Mouse (Mus musculus): Measurements from ENCODE around the gene Usp19. TPM values are rescaled to one million over a fixed set of nuclear protein-coding genes. Genes with fewer than 3 reads are reported as not detected.

The Usp19 gene
- polyA plus RNA-seq, 1 experiment from 2014 or later, result 84.7 TPM

DNA sequence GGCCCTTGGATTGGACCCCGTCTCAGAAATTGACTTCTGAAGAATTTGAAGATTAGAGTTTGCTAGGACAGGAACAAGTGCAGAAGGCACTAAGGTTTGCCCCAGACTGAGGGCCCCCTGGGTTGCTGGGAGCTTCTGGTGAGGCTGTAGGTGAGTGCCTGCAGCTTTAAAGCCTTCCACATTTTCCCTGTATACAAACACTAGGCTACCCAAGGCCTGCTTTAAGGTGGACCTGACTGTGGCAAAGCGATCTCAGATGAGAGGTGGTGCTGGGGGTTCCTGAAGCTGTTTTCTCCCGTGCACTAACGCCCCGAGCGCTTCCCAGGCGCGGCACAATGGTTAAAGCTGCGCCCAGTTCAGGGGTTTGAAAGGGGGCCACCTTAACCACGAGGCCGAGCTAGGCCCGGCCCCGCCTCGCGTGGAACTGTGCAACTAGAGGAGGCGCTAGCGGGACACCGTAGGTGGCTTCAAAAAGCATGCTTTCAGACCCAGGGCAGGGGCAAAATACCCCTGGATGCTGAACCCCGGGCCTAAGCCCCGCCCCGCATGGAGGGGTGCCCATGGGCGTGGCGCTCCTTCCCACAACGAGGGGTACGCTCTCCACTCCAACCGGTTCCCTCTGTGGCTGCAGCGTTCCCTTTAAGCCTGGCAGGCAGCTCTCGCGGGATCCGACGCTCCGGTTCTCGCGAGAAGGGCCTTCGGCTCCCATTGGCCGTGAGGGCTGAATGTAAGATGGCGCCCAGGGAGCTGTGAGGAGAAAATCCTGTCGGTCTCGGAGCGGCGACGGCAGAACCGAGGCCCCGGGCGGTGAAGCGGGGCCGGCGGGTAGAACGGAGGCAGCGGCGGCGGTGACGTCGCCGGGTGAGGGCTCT is 26.2 kb downstream of the Usp19 start, which contains the start of gene Qrich1:
Qrich1 (plus strand) TSS at position 427 of the 872 bp plus-strand sequence.
- Histone ChIP-seq H3K27ac (replicated peaks) (peak within 1 kb of the TSS; percentile 97), H3K9me3 (no peaks in the 10 kb centered on the region), H3K4me3 (peak within 1 kb of the TSS; percentile 79), H3K36me3 (replicated peaks) (peaks cover 67% of the 10 kb centered on the region), H3K27me3 (replicated peaks; ENCODE audit: low read depth, poor library complexity, severe bottlenecking) (no peaks in the 10 kb centered on the region), H3K4me1 (peaks cover 30% of the 10 kb centered on the region)
- DNase-seq (ENCODE audit: low spot score), result peak; percentile 97
- WGBS, result 1% methylated on average over 55 of the region's 55 CpGs

DNA sequence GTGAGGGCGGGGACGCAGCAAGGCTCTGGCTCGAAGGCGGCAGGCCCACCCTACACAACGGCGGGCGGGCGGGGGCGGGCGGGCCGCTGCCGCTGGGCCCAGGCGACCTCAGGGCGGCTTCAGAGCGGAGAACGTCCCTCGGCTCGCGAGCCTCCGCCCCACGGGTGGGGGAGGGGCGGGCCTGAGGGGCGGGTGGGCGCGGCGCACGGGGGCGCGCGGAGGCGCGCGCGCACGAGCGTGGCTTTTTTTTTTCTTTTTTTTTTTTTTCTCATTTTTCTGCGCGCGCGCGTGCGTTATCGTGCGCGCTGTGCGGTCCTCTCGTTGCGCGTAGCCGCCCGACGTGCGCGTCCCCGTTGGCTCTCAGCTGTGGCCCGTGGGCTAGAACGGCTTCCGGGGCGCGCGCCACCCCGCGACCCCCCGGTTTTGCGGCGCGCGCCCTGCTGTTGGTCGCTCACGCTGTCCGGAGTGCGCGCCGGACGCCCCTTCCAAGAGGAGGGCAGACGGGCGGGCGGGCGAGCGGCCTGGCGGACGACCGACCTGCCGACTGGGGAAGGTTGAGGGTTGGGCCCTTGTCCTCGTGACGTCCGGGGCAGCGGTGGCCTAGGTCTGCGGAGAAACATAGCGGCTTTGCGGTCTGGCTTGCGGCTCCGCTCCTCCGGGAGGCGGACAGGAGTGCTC is 27.0 kb downstream of the Usp19 start:
- WGBS, result under 1% methylated on average over 90 of the region's 95 CpGs
- Histone ChIP-seq H3K4me3 (peak overlapping the region; percentile 79), H3K27me3 (replicated peaks; ENCODE audit: low read depth, poor library complexity, severe bottlenecking) (no peaks in the 10 kb centered on the region), H3K36me3 (replicated peaks) (peaks cover 64% of the 10 kb centered on the region), H3K27ac (replicated peaks) (peak overlapping the region; percentile 97), H3K9me3 (no peaks in the 10 kb centered on the region), H3K4me1 (peaks cover 30% of the 10 kb centered on the region)
- peak; percentile 90 for DNase-seq (ENCODE audit: low spot score)

DNA sequence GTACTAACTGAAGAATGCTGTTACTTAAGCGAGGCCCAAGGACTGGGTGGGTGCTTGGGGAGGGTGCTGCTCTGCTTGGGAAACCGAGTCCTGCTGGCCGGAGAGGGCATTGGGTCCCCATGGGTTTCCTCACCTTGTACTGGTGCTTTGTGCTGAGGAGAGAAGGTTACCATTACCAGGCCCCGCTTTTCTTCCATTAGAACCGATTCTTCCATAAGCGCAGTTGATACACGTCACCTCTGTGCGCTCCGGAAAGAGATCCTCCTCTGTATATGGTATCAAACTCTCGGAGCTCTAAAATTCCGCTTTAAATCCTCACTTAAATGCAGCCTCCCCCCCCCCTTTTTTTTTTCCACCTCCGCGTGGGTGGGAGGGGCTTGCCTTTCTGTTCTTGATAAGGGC is 27.5 kb downstream of the Usp19 start:
- peaks cover 30% of the 10 kb centered on the region for H3K4me1 ChIP-seq
- DNase-seq (ENCODE audit: low spot score), result no peak
- peak overlapping the region; percentile 97 for H3K27ac ChIP-seq (replicated peaks)
- peak overlapping the region; percentile 79 for H3K4me3 ChIP-seq
- no peaks in the 10 kb centered on the region for H3K9me3 ChIP-seq
- 0% methylated on average over 13 of the region's 13 CpGs for WGBS
- no peaks in the 10 kb centered on the region for H3K27me3 ChIP-seq (replicated peaks; ENCODE audit: low read depth, poor library complexity, severe bottlenecking)
- peaks cover 62% of the 10 kb centered on the region for H3K36me3 ChIP-seq (replicated peaks)

DNA sequence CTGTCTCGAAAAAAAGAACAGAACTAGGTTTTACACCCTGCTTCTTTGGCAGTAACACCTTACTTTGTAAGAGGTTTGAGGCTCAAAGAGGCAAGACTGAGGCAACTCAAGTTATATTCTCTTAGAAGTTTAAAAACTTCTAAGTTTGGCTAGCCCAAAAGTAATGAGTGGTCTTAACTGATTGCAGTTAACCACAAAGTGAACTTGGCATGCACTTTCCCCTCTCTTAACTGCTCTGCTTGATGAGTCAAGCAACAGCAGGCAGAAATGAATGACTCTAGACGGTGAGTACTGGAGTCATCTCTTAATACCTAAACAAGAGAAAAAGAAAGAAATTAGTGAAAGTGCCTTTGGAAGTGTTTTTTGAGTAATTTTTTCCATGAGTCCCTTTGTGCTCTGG is 31.2 kb downstream of the Usp19 start:
- Histone ChIP-seq H3K9me3 (no peaks in the 10 kb centered on the region), H3K36me3 (replicated peaks) (peaks cover 59% of the 10 kb centered on the region), H3K27me3 (replicated peaks; ENCODE audit: low read depth, poor library complexity, severe bottlenecking) (no peaks in the 10 kb centered on the region), H3K4me1 (peaks cover 20% of the 10 kb centered on the region), H3K4me3 (no peak overlapping the region), H3K27ac (replicated peaks) (no peak overlapping the region)
- DNase-seq (ENCODE audit: low spot score), result no peak
- WGBS, result 89% methylated on average over 2 of the region's 2 CpGs

DNA sequence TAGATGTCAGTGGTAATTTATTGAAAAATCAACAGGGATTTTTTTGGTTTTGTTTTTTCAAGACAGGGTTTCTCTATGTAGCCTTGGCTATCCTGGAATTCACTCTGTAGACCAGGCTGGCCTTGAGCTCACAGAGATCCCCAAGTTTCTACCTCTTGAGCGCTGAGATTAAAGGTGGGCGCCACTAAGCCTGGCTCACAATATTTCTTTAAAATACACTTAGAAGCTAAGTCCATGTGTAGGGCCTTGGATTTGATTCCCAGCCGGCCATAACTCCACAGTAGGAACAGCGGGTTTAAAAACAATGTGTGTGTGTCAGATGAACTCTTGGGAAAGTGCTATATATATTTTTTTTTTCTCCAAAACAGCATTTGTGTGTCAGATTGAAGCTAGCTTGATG is 32.9 kb downstream of the Usp19 start:
- no peak for DNase-seq (ENCODE audit: low spot score)
- Histone ChIP-seq H3K36me3 (replicated peaks) (peaks cover 72% of the 10 kb centered on the region), H3K9me3 (no peaks in the 10 kb centered on the region), H3K27me3 (replicated peaks; ENCODE audit: low read depth, poor library complexity, severe bottlenecking) (no peaks in the 10 kb centered on the region), H3K4me3 (no peak overlapping the region), H3K27ac (replicated peaks) (no peak overlapping the region), H3K4me1 (peaks cover 18% of the 10 kb centered on the region)
- 93% methylated on average over 4 of the region's 4 CpGs for WGBS

DNA sequence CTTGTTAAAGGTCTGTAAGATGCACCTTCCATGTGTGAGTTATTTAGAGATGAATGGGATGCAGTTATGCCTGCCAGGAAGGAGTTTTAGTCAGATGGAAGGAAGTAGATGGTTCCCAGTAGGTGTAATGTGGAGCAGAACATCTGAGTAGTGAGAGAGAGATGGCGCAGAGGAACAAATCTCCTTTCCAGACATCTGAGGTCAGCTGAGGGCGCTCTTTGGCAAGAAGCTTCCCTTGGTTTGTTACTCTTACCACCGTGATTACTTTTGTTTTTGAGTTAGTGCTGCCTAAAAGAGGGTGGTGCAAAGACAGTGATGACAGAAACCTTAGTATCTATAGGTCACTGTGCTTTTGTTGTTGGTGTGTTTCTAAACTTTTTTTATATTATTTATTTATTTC is 35.0 kb downstream of the Usp19 start:
- WGBS, result 86% methylated on average over 3 of the region's 3 CpGs
- no peaks in the 10 kb centered on the region for H3K9me3 ChIP-seq
- no peak overlapping the region for H3K4me3 ChIP-seq
- H3K36me3 ChIP-seq (replicated peaks), result peaks cover 75% of the 10 kb centered on the region
- no peaks in the 10 kb centered on the region for H3K27me3 ChIP-seq (replicated peaks; ENCODE audit: low read depth, poor library complexity, severe bottlenecking)
- no peak overlapping the region for H3K27ac ChIP-seq (replicated peaks)
- no peak for DNase-seq (ENCODE audit: low spot score)
- H3K4me1 ChIP-seq, result no peaks in the 10 kb centered on the region

DNA sequence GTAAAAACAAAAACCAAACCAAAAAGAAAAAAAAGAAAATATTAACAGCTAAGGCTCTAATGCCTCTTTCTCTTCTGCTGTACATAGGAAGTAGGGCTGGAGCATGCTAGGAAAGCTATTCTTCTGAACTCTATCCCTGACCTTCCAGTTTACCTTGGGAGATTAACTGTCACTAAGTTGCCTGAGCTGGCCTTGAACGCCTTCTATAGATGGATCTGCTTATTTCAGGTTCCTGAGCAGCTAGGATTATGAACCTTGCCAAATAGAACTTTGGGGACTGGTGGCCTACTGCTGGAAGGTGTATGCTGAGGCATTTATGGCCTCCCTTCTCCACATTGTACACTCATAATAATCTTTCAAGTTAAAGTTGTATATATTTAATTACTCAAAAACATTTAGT is 40.6 kb downstream of the Usp19 start:
- DNase-seq (ENCODE audit: low spot score), result no peak
- 92% methylated on average over 1 of the region's 1 CpGs for WGBS
- Histone ChIP-seq H3K27me3 (replicated peaks; ENCODE audit: low read depth, poor library complexity, severe bottlenecking) (no peaks in the 10 kb centered on the region), H3K4me3 (no peak overlapping the region), H3K27ac (replicated peaks) (no peak overlapping the region), H3K36me3 (replicated peaks) (peaks cover 89% of the 10 kb centered on the region), H3K9me3 (no peaks in the 10 kb centered on the region), H3K4me1 (no peaks in the 10 kb centered on the region)

DNA sequence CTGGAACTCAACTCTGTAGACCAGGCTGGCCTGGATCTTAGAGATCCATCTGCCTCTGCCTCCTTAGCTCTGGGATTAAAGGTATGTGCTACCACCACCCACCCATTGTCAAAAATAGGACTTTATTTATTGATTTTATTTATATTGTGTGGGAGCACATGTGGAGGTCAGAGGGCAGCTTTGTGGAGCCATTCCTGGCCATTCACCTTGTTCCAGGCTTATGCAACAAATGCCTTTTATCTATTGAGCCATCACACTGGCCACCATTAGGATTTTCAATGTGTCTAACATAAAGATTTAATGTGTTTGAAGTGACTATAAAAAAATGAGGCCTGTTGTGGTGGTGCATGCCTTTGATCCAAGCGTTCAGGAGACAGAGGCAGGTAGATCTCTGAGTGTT is 41.1 kb downstream of the Usp19 start:
- Histone ChIP-seq H3K36me3 (replicated peaks) (peaks cover 94% of the 10 kb centered on the region), H3K4me3 (no peak overlapping the region), H3K4me1 (no peaks in the 10 kb centered on the region), H3K27ac (replicated peaks) (no peak overlapping the region), H3K9me3 (no peaks in the 10 kb centered on the region), H3K27me3 (replicated peaks; ENCODE audit: low read depth, poor library complexity, severe bottlenecking) (no peaks in the 10 kb centered on the region)
- 85% methylated on average over 1 of the region's 1 CpGs for WGBS
- no peak for DNase-seq (ENCODE audit: low spot score)

DNA sequence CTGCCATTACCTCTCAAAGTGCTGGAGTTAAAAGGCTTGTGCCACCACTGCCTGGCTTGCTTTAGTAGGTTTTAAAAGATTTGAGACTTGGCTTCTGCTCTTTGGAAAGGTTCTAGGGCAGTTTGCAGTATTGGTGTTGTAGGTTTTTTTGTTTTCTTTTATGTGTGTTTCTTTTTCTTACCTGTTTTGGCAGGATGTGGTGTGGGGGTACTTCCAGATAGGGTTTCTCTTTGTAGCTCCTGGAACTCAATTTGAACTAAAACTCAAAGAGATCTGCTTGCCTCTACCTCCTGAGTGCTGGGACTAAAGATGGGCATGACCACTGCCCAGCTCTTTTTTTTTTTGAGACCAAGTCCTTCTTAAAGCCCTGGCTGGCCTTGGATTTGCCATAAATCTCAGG is 50.4 kb downstream of the Usp19 start:
- no peaks in the 10 kb centered on the region for H3K27me3 ChIP-seq (replicated peaks; ENCODE audit: low read depth, poor library complexity, severe bottlenecking)
- no peak for DNase-seq (ENCODE audit: low spot score)
- no peaks in the 10 kb centered on the region for H3K9me3 ChIP-seq
- peaks cover 99% of the 10 kb centered on the region for H3K36me3 ChIP-seq (replicated peaks)
- no peaks in the 10 kb centered on the region for H3K4me1 ChIP-seq
- H3K27ac ChIP-seq (replicated peaks), result no peak overlapping the region
- no peak overlapping the region for H3K4me3 ChIP-seq

DNA sequence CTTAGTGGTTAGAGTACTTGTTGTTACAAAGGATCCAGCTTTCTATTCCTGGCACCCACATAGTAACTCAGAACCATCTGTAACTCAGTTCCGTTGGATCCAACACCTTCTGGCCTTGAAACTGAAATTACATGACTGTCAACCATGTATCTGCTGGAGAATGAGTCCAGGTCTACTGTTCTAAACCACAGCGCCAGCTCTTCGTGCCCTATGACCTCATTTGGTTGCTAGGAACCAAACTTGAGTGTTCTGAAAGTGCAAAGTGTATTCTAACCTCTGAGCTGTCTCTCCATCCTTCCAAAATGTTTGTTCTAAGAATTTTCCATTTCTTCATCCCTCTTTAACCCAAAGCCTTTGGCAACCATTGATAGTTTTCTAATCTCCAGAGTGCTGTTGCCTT is 55.6 kb downstream of the Usp19 start:
- Histone ChIP-seq H3K27ac (replicated peaks) (no peak overlapping the region), H3K9me3 (no peaks in the 10 kb centered on the region), H3K27me3 (replicated peaks; ENCODE audit: low read depth, poor library complexity, severe bottlenecking) (no peaks in the 10 kb centered on the region), H3K36me3 (replicated peaks) (peaks cover 99% of the 10 kb centered on the region), H3K4me1 (no peaks in the 10 kb centered on the region), H3K4me3 (no peak overlapping the region)
- DNase-seq (ENCODE audit: low spot score), result no peak
- WGBS, result 95% methylated on average over 3 of the region's 3 CpGs

DNA sequence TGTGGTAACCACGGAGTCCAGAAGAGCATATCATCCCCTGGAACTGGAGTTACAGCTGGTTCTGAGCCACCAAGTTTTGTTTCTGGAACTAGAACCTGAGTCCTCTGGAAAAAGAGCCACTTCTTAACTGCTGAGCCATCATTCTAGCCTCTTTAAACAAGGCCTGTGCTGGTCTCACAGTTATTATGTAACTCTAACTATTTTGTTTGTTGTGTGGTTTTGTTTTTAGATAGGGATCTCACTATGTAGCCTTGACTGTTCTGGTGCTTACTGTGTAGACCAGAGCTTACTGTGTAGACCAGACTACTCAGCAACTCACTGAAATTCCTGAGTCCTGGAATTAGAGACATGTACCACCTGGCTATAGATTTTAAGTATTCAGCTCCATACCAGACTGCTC is 56.5 kb downstream of the Usp19 start:
- no peaks in the 10 kb centered on the region for H3K9me3 ChIP-seq
- 94% methylated on average over 1 of the region's 1 CpGs for WGBS
- DNase-seq (ENCODE audit: low spot score), result no peak
- no peaks in the 10 kb centered on the region for H3K27me3 ChIP-seq (replicated peaks; ENCODE audit: low read depth, poor library complexity, severe bottlenecking)
- peaks cover 99% of the 10 kb centered on the region for H3K36me3 ChIP-seq (replicated peaks)
- no peaks in the 10 kb centered on the region for H3K4me1 ChIP-seq
- H3K27ac ChIP-seq (replicated peaks), result no peak overlapping the region
- no peak overlapping the region for H3K4me3 ChIP-seq
